In genomic region chr4:131876836-131877235, GRCm38 (mm10) we compare ENCODE assay signal across 10 mouse cellular contexts. TPM values are rescaled to one million over a fixed set of nuclear protein-coding genes. Genes with fewer than 3 reads are reported as not detected.
A peak's percentile ranks its signal among the peaks of the same experiment; 100 is the strongest.
DNase-seq lines count a peak whose midpoint lies in the region; ATAC-seq and TF ChIP-seq lines count a peak whose summit lies in the region.
"Had no signal": no experiment of that assay in that cellular context is flagged by ENCODE, and none has a peak within 500 bp of the region (broad histone marks: within the 10 kb centered on the region; RNA-seq: fewer than 3 reads in every experiment).

No protein-coding gene starts in this region.

- peak overlapping the region; percentile 14; the same call in 1 of the 2 replicates for H3K4me2 ChIP-seq in heart, embryonic 11.5 days
- no peak overlapping the region for H3K4me2 ChIP-seq in midbrain, postnatal 0 days (ENCODE audit: low read depth, low read length, poor library complexity, severe bottlenecking)
- no peak overlapping the region for H3K4me2 ChIP-seq in hindbrain, postnatal 0 days (ENCODE audit: low read depth, low read length)
- peak overlapping the region; percentile 12; the same call in 1 of the 2 replicates for H3K4me2 ChIP-seq in neural tube, embryonic 14.5 days (ENCODE audit: low read depth, low read length)

- no peaks in the 10 kb centered on the region for H3K9me3 ChIP-seq in heart, embryonic 11.5 days (replicated peaks; ENCODE audit: control insufficient read depth, low read length)
- H3K9me3 ChIP-seq in midbrain, embryonic 10.5 days (replicated peaks), result no peaks in the 10 kb centered on the region
- H3K9me3 ChIP-seq in midbrain, postnatal 0 days (ENCODE audit: low read length), result no peaks in the 10 kb centered on the region
- H3K9me3 ChIP-seq in hindbrain, postnatal 0 days (ENCODE audit: low read length), result no peaks in the 10 kb centered on the region
- no peaks in the 10 kb centered on the region for H3K9me3 ChIP-seq in neural tube, embryonic 14.5 days (ENCODE audit: control insufficient read depth, low read length)

- no peaks in the 10 kb centered on the region for H3K36me3 ChIP-seq in heart, embryonic 11.5 days (ENCODE audit: control insufficient read depth, insufficient read depth, low read length)
- H3K36me3 ChIP-seq in midbrain, embryonic 10.5 days, result 0 out of 2 replicates have a peak, but pooled peaks cover 2% of the 10 kb centered on the region
- no peaks in the 10 kb centered on the region for H3K36me3 ChIP-seq in midbrain, postnatal 0 days (ENCODE audit: insufficient read depth, low read length)
- no peaks in the 10 kb centered on the region for H3K36me3 ChIP-seq in hindbrain, postnatal 0 days (ENCODE audit: insufficient read depth, low read length)
- H3K36me3 ChIP-seq in neural tube, embryonic 14.5 days (ENCODE audit: control insufficient read depth, insufficient read depth, low read length), result no peaks in the 10 kb centered on the region

- no peak for TF ChIP-seq CTCF in midbrain, postnatal 0 days (IDR thresholded peaks at IDR 0.05)
- TF ChIP-seq CTCF in hindbrain, postnatal 0 days (IDR thresholded peaks at IDR 0.05; ENCODE audit: low read depth), result no peak

- no peak overlapping the region for H3K27ac ChIP-seq in heart, embryonic 11.5 days (ENCODE audit: low read depth, low read length)
- no peak overlapping the region for H3K27ac ChIP-seq in midbrain, embryonic 10.5 days (replicated peaks)
- no peak overlapping the region for H3K27ac ChIP-seq in midbrain, postnatal 0 days (ENCODE audit: low read depth, low read length)
- no peak overlapping the region for H3K27ac ChIP-seq in hindbrain, postnatal 0 days
- no peak overlapping the region for H3K27ac ChIP-seq in neural tube, embryonic 14.5 days (ENCODE audit: low read depth, low read length)

- DNase-seq in heart, adult 8-10 months (ENCODE audit: low spot score), result no peak
- DNase-seq in midbrain, embryonic 10.5 days (ENCODE audit: low spot score), result no peak
- no peak for DNase-seq in midbrain, postnatal 0 days (ENCODE audit: low spot score)
- peak; percentile 23 for DNase-seq in hindbrain, postnatal 0 days (ENCODE audit: low spot score)
- DNase-seq in layer of hippocampus, postnatal 14 days (ENCODE audit: low spot score in 2 of 2), result no peak
- no peak for DNase-seq in right cerebral cortex, postnatal 14 days
- DNase-seq: B cell, adult 2 months; gastrocnemius, postnatal 36 days had no signal

- peaks cover 43% of the 10 kb centered on the region for H3K4me1 ChIP-seq in heart, embryonic 11.5 days (ENCODE audit: control insufficient read depth, insufficient read depth, low read length)
- peaks cover 60% of the 10 kb centered on the region for H3K4me1 ChIP-seq in midbrain, embryonic 10.5 days
- H3K4me1 ChIP-seq in midbrain, postnatal 0 days (ENCODE audit: insufficient read depth, low read length), result 0 out of 2 replicates have a peak, but pooled peaks cover 6% of the 10 kb centered on the region
- H3K4me1 ChIP-seq in hindbrain, postnatal 0 days (ENCODE audit: insufficient read depth, low read length), result peaks cover 15% of the 10 kb centered on the region
- H3K4me1 ChIP-seq in neural tube, embryonic 14.5 days (ENCODE audit: control insufficient read depth, insufficient read depth, low read length), result peaks cover 37% of the 10 kb centered on the region

- H3K9ac ChIP-seq in heart, embryonic 11.5 days (ENCODE audit: low read depth, low read length), result no peak overlapping the region
- H3K9ac ChIP-seq in midbrain, postnatal 0 days (replicated peaks; ENCODE audit: low read length, poor library complexity, severe bottlenecking), result no peak overlapping the region
- H3K9ac ChIP-seq in hindbrain, postnatal 0 days (replicated peaks; ENCODE audit: low read length), result no peak overlapping the region
- no peak overlapping the region for H3K9ac ChIP-seq in neural tube, embryonic 14.5 days (replicated peaks; ENCODE audit: low read depth, low read length)

- H3K27me3 ChIP-seq in heart, embryonic 11.5 days (ENCODE audit: control insufficient read depth, insufficient read depth, low read length), result no peaks in the 10 kb centered on the region
- no peaks in the 10 kb centered on the region for H3K27me3 ChIP-seq in midbrain, embryonic 10.5 days (ENCODE audit: low read depth, poor library complexity, severe bottlenecking)
- no peaks in the 10 kb centered on the region for H3K27me3 ChIP-seq in midbrain, postnatal 0 days (ENCODE audit: insufficient read depth, low read length)
- no peaks in the 10 kb centered on the region for H3K27me3 ChIP-seq in hindbrain, postnatal 0 days (ENCODE audit: insufficient read depth, low read length)
- peaks cover 4% of the 10 kb centered on the region; the same call in 1 of the 2 replicates for H3K27me3 ChIP-seq in neural tube, embryonic 14.5 days (ENCODE audit: control insufficient read depth, insufficient read depth, low read length)

- peak overlapping the region; percentile 5; the same call in 1 of the 2 replicates for H3K4me3 ChIP-seq in heart, embryonic 11.5 days (ENCODE audit: low read depth, low read length)
- peak overlapping the region; percentile 28; the same call in 1 of the 2 replicates for H3K4me3 ChIP-seq in midbrain, embryonic 10.5 days
- H3K4me3 ChIP-seq in midbrain, postnatal 0 days (ENCODE audit: low read depth, low read length), result no peak overlapping the region
- H3K4me3 ChIP-seq in hindbrain, postnatal 0 days (ENCODE audit: low read length), result no peak overlapping the region
- no peak overlapping the region for H3K4me3 ChIP-seq in neural tube, embryonic 14.5 days (ENCODE audit: low read depth, low read length)

- no peak for ATAC-seq in heart, embryonic 11.5 days (replicated peaks; ENCODE audit: insufficient number of reproducible peaks, low FRiP score, low TSS enrichment)
- no peak for ATAC-seq in midbrain, postnatal 0 days (ENCODE audit: low FRiP score)
- ATAC-seq in hindbrain, postnatal 0 days, result no peak
- ATAC-seq in neural tube, embryonic 14.5 days (ENCODE audit: low read depth), result no peak

- WGBS in heart, embryonic 11.5 days (ENCODE audit: insufficient replicate concordance), result 71% methylated on average over 2 of the region's 2 CpGs
- WGBS in midbrain, embryonic 10.5 days, result 83% methylated on average over 2 of the region's 2 CpGs
- WGBS in midbrain, postnatal 0 days, result 66% methylated on average over 2 of the region's 2 CpGs
- 50% methylated on average over 2 of the region's 2 CpGs for WGBS in hindbrain, postnatal 0 days
- 50% methylated on average over 2 of the region's 2 CpGs for WGBS in neural tube, embryonic 14.5 days

RNA-seq across cellular contexts. Expression of gene Srsf4, which starts 3.4 kb away (rescaled TPM):
- 67.9 and 76.7 TPM in 2 replicates for polyA plus RNA-seq in heart, embryonic 11.5 days (2014; fragmentation: Nextera tagmentation; extraction: Ambion mirVana)
- total RNA-seq in heart, adult 8-10 months (2022), result 10 to 100 TPM; 28.6 to 34.4 (median 32.5) TPM
- polyA plus RNA-seq in midbrain, embryonic 10.5 days (2016; fragmentation: Nextera tagmentation; extraction: Ambion mirVana), result 147 and 157 TPM in 2 replicates
- total RNA-seq in midbrain, postnatal 0 days (2014; rRNA removed), result 29.3 and 30.2 TPM in 2 replicates
- polyA plus RNA-seq in midbrain, postnatal 0 days (2015; fragmentation: Nextera tagmentation; extraction: Ambion mirVana), result 82.6 and 86.2 TPM in 2 replicates
- 25.9 and 28.3 TPM in 2 replicates for total RNA-seq in hindbrain, postnatal 0 days (2014; rRNA removed)
- 76.0 and 86.0 TPM in 2 replicates for polyA plus RNA-seq in hindbrain, postnatal 0 days (2015; fragmentation: Nextera tagmentation; extraction: Ambion mirVana)
- polyA plus RNA-seq in neural tube, embryonic 14.5 days (2014; fragmentation: Nextera tagmentation; extraction: Ambion mirVana), result 88.5 and 102 TPM in 2 replicates
- 10 to 100 TPM; 68.6 to 70.3 TPM for total RNA-seq in layer of hippocampus, postnatal 14 days (2021)

RNA-seq across cellular contexts. Expression of gene Mecr, which starts 33.6 kb away (rescaled TPM):
- polyA plus RNA-seq in heart, embryonic 11.5 days (2014; fragmentation: Nextera tagmentation; extraction: Ambion mirVana), result 35.9 and 39.3 TPM in 2 replicates
- total RNA-seq in heart, adult 8-10 months (2022), result 10 to 100 TPM; 24.4 to 27.9 (median 25.5) TPM
- polyA plus RNA-seq in midbrain, embryonic 10.5 days (2016; fragmentation: Nextera tagmentation; extraction: Ambion mirVana), result 51.7 and 58.0 TPM in 2 replicates
- 24.5 and 28.7 TPM in 2 replicates for total RNA-seq in midbrain, postnatal 0 days (2014; rRNA removed)
- 30.4 and 31.7 TPM in 2 replicates for polyA plus RNA-seq in midbrain, postnatal 0 days (2015; fragmentation: Nextera tagmentation; extraction: Ambion mirVana)
- total RNA-seq in hindbrain, postnatal 0 days (2014; rRNA removed), result 21.5 and 30.8 TPM in 2 replicates
- 33.8 TPM in 2 replicates for polyA plus RNA-seq in hindbrain, postnatal 0 days (2015; fragmentation: Nextera tagmentation; extraction: Ambion mirVana)
- polyA plus RNA-seq in neural tube, embryonic 14.5 days (2014; fragmentation: Nextera tagmentation; extraction: Ambion mirVana), result 32.6 and 34.9 TPM in 2 replicates
- 10 to 100 TPM; 36.4 to 37.0 TPM for total RNA-seq in layer of hippocampus, postnatal 14 days (2021)

RNA-seq across cellular contexts. Expression of gene Ptpru, which starts 38.7 kb away (rescaled TPM):
- 2.2 and 2.8 TPM in 2 replicates for polyA plus RNA-seq in heart, embryonic 11.5 days (2014; fragmentation: Nextera tagmentation; extraction: Ambion mirVana)
- total RNA-seq in heart, adult 8-10 months (2022), result 1 to 10 TPM; 4.5 to 9.7 (median 5.7) TPM
- 12.4 and 16.8 TPM in 2 replicates for polyA plus RNA-seq in midbrain, embryonic 10.5 days (2016; fragmentation: Nextera tagmentation; extraction: Ambion mirVana)
- total RNA-seq in midbrain, postnatal 0 days (2014; rRNA removed), result 34.2 and 37.0 TPM in 2 replicates
- polyA plus RNA-seq in midbrain, postnatal 0 days (2015; fragmentation: Nextera tagmentation; extraction: Ambion mirVana), result 22.2 and 22.8 TPM in 2 replicates
- 31.2 and 35.9 TPM in 2 replicates for total RNA-seq in hindbrain, postnatal 0 days (2014; rRNA removed)
- polyA plus RNA-seq in hindbrain, postnatal 0 days (2015; fragmentation: Nextera tagmentation; extraction: Ambion mirVana), result 17.3 and 20.0 TPM in 2 replicates
- polyA plus RNA-seq in neural tube, embryonic 14.5 days (2014; fragmentation: Nextera tagmentation; extraction: Ambion mirVana), result 15.3 and 18.1 TPM in 2 replicates
- 10 to 100 TPM; 66.8 to 82.5 TPM for total RNA-seq in layer of hippocampus, postnatal 14 days (2021)

RNA-seq across cellular contexts. Expression of gene Tmem200b, which starts 44.7 kb away (rescaled TPM):
- polyA plus RNA-seq in heart, embryonic 11.5 days (2014; fragmentation: Nextera tagmentation; extraction: Ambion mirVana), result 3.3 and 4.1 TPM in 2 replicates
- 1 to 10 TPM; 4.3 to 6.5 (median 5.1) TPM for total RNA-seq in heart, adult 8-10 months (2022)
- polyA plus RNA-seq in midbrain, embryonic 10.5 days (2016; fragmentation: Nextera tagmentation; extraction: Ambion mirVana), result 0.39 and 0.49 TPM in 2 replicates
- total RNA-seq in midbrain, postnatal 0 days (2014; rRNA removed), result 1.0 and 4.3 TPM in 2 replicates
- 0.22 and 0.28 TPM in 2 replicates for polyA plus RNA-seq in midbrain, postnatal 0 days (2015; fragmentation: Nextera tagmentation; extraction: Ambion mirVana)
- total RNA-seq in hindbrain, postnatal 0 days (2014; rRNA removed), result 2.3 and 3.2 TPM in 2 replicates
- polyA plus RNA-seq in hindbrain, postnatal 0 days (2015; fragmentation: Nextera tagmentation; extraction: Ambion mirVana), result 0.48 and 0.64 TPM in 2 replicates
- polyA plus RNA-seq in neural tube, embryonic 14.5 days (2014; fragmentation: Nextera tagmentation; extraction: Ambion mirVana), result not detected in 2 replicates
- 1 to 10 TPM; 2.2 to 2.3 TPM for total RNA-seq in layer of hippocampus, postnatal 14 days (2021)

Comparison
In these comparisons a context has a peak if more than half of its experiments do, and no peak if none do; other contexts are left out.
1. H3K4me3 ChIP-seq: peak in heart, embryonic 11.5 days (single experiment) and midbrain, embryonic 10.5 days (single experiment); none in midbrain, postnatal 0 days (single experiment), hindbrain, postnatal 0 days (single experiment) and neural tube, embryonic 14.5 days (single experiment).
2. H3K4me2 ChIP-seq: peak in heart, embryonic 11.5 days (single experiment) and neural tube, embryonic 14.5 days (single experiment); none in midbrain, postnatal 0 days (single experiment) and hindbrain, postnatal 0 days (single experiment).